Mouse (Mus musculus): Measurements from ENCODE around the gene She.
"Not testable (repeated sequence)": the region's sequence is repeated elsewhere in the genome, so short reads cannot be mapped to it uniquely, and the experiment has no call there.

Gene She

DNA sequence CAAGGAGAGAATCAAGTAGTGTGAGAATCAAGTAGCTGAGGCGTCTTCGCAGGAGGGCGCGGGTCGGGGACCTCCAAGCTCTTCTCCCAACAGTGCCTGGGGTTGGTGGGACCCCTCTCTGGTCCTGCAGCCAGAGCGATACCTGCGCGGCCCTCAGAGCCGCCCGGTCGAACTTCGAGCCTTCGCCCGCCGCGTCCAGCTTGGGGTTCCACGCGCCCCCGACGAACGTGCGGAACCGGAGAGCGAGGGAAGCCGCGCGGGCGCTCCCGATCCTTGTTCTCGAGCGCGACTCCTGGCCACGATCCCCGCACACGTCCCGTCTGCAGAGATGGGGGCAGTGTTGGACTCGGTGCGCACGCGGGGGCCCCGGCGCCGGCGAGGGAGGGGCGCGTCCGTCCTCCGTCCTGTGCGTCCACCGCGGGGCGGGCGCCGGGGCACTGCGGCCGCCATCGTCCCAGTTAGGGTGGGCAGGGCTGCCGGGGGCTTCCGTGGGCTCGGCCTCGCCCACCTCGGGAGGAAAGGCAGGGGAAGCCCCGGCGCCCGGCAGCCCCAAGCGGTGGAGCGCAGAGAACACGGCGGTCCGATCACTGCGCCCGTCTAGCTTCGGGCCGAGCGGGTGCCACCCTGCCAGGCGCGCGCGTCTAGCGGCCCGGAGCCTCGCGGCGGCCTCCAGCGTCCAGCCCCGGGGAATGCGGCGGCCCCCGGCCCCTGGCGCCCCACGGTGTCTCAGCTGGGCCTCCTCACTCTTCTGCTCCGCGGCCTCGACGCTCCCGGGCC lies at the start of gene She:
Gene She, plus strand, starts transcription at position 556 of the 777 bp plus-strand sequence.
- DNase-seq: no peak

DNA sequence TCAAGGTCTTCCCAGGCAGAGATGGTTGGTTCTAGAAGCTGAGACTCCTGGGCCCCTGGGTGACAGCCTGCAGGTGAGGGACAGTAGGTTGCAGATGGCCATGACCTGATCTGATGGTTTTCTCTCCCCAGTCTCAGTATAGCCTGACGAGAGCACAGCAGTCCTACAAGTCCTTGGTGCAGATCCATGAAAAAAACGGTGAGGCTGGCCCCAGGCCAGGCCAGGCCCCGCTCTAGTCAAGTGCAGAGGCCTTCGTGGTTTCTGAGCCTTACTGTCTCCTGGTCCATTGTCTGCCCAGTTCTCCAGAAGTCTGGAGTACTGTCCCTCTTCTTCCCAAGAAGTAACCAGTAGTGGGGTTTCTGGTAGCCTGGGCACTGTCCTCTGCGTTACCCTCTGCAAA lies 49.5 kb upstream of the She start:
- no peak for DNase-seq

GRCm38 (mm10) chr3:89784991-89785753 lies 46.0 kb upstream of the She start:
- DNase-seq: peak; percentile 72 to 79

- DNase-seq: no peak
Measured at GRCm38 (mm10) chr3:89786275-89786674, 44.9 kb upstream of the She start.

DNA sequence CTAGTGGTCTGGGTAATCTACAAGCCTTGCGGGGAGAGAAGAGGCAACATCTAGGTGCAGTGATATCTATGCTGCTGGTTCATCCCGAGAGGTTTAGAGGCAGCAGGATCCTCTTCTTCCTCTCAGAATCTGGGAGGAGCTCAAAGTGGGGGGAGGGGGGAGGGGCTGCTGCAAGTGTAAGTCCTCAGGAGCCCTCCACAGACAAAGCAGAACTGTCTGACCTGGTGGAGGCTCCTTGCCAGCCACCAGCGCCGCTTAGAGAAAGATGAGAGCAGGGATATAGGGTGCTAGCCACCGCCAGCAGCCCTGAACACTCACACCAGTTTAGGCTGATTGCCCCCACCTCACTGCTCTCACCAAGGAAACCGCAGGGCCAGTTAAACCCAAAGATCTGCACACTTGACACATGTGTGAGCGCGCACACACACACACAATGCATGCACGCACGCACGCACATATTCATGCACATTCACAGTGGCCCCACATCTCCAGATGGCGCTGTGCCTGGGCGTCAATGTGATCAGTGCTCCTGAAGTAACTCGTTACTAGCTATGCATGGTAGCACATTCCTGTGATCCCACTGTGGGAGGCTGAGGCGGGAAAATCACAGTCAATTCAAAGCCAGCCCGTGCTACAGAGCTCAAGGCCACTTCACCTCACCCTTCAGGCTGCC lies 42.4 kb upstream of the She start:
- no peak for DNase-seq

- no peak for DNase-seq
Measured at GRCm38 (mm10) chr3:89794616-89795015, 36.6 kb upstream of the She start.

DNA sequence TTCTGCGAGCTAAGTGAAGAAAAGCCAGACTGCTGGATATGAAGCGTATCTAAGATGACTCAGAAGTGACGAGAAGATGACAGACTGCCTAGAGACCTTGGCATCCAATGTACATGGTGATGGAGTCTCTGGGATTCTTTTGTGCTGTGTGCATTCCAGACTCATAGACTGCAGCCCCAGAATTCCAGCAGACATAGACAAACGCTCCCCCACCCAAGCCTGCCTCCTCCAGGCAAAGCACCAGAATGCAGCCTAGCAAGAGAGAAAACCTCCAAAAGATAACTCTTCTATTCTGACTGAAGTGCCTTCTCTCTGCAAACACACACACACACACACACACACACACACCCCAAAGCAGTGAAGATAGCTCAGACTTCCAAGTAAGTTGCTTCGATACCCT lies 35.4 kb upstream of the She start:
- no peak for DNase-seq

- no peak for DNase-seq
Measured at GRCm38 (mm10) chr3:89796358-89796757, 34.8 kb upstream of the She start.

DNA sequence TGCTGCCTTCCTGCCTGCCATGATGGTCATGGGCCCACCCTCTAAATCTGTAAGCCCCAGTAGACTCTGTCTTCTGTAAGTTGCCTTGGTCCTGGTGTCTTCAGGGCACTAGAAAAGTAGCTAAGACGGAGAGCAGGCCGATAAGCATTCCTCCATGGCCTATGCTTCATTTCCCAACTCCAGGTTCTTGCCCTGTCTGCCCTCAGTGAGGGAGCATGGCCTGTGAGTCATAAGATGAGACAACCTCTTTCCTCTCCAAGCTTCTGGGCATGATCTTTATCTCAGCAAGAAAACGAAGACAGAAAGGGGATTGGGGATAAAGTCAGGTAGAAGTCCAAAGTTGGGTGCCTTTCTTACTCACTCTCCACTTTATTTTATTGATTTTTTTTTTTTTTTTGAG lies 32.7 kb upstream of the She start:
- no peak for DNase-seq

DNA sequence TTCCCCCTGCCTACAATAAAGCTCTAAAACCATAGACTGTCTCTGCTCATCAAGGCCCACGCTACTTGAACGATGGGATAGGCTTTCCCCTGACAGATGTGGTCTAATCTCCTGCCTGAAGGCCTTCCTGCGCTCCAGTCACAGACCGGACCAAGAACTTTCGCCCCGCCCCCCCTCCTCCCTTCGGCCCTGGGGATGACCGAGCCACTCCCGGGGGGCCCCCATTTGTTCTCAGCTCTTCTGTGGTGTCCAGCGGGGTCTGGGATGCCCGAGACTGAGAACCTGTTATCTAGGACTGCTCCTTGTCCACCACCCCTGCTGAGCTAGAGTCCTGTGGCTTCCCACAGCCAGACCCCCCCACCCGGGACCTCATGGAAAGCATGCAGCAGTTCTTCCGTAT lies 31.7 kb upstream of the She start:
- no peak for DNase-seq

- not testable (repeated sequence) for DNase-seq
Measured at GRCm38 (mm10) chr3:89800078-89800477, 31.1 kb upstream of the She start.

DNA sequence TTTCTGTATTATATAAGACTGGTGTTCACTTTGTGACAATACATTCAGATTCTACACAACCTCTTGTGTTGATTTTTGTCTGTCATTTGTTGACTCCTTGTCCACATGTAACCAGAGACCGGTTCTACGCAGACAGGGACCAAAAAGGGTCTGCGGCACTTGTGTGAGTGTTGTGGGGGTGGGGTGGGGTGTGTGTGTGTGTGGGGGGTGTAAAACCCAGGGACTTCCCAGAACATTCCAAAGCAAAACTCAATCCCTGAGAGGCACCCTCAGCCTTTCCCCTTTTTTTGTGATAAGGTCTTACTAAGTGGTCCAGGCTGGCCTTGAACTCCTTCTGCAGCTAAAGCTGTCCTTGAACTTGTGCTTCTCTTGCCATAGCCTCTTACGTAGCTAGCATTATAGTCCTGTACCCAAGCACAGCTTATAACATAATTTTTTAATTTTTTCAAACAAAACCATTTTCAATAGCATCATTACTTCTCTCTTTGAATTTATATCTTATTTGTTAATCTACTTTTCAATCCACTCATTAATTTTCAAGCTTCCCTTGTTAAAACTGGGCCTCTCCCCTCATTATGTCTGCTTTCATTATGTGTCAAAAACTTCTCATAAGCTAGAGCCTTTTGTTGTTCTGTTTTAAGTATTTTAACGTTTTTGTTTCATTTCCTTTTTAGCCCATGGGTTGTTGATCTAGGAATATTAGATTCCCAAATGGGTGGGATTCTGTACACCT lies 30.2 kb upstream of the She start:
- DNase-seq: no peak

DNA sequence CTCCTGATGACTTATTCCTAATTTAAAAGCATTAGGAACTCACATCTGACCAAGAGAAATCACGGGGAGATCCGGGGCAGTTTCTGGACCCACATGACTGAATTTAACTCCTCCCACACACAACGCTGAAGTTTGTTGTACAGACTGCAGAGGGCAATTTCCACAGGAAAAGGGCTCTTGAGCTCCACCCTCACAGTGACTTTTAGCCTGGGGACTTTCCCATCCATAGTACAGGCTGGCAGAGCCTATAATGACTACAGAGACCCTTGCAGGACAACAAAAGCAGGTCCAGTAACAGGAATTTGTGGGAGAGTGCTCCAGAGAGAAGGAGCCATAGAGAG lies 29.7 kb upstream of the She start:
- no peak for DNase-seq

- no peak for DNase-seq
Measured at GRCm38 (mm10) chr3:89802876-89803275, 28.3 kb upstream of the She start.

DNA sequence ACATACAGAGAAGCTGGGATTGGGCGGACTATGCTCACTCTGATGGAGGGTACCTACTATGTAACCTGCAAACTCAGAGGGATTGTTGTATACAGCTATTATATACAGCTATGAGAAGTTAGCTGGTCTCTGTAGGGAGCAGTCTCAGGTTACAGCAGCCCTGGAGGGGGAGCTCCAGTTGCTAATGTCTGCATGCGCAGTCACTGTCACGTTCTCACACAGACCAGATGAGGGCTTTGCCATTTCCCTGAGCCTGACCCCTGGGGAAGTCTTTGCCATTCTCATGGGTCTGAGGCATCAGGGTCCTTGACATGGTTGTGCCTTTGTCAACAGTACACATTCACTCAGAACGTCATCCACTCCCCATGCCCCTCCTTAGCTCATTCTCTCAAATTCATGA lies 26.0 kb upstream of the She start:
- DNase-seq: no peak

- no peak for DNase-seq
Measured at GRCm38 (mm10) chr3:89806751-89807150, 24.4 kb upstream of the She start.

GRCm38 (mm10) chr3:89807171-89807570 lies 24.0 kb upstream of the She start:
- no peak for DNase-seq

- DNase-seq: no peak
Measured at GRCm38 (mm10) chr3:89807881-89808280, 23.3 kb upstream of the She start.

DNA sequence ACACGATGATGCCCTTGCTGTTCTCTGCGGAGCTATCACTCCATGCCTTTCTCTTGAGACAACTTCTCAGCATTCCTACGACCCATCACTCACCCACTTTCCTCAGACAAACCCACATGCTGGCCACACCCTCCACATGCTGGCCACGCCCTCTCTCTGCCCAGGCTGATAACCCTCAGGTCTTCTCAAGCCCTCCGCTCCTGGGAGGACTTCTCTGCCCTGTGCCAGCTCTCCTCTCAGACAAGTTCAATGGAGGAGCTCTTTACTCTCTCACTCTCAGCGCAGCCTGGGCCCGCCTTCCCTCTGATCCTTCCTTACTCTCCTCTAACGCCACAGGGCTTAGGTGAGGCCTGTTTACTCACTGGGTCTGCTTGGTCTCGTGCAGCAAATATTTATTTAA lies 22.5 kb upstream of the She start:
- DNase-seq: no peak

GRCm38 (mm10) chr3:89810841-89811240 lies 20.3 kb upstream of the She start:
- no peak for DNase-seq

- DNase-seq: no peak
Measured at GRCm38 (mm10) chr3:89812166-89812565, 19.0 kb upstream of the She start.

- DNase-seq: no peak
Measured at GRCm38 (mm10) chr3:89814051-89814450, 17.1 kb upstream of the She start.

- DNase-seq: no peak
Measured at GRCm38 (mm10) chr3:89817056-89817455, 14.1 kb upstream of the She start.

Measured in cerebellum, postnatal 36 days (tissue).